Mouse (Mus musculus) yolk sac, embryonic 10.5 days (tissue): ENCODE results near the gene Klhl40.

Experiments used
- DNase-seq: peaks from one replicate; pipeline ENCODE4 v3.0.0-alpha.2; 2017; ENCODE audit warnings: low spot score

The Klhl40 gene

DNA sequence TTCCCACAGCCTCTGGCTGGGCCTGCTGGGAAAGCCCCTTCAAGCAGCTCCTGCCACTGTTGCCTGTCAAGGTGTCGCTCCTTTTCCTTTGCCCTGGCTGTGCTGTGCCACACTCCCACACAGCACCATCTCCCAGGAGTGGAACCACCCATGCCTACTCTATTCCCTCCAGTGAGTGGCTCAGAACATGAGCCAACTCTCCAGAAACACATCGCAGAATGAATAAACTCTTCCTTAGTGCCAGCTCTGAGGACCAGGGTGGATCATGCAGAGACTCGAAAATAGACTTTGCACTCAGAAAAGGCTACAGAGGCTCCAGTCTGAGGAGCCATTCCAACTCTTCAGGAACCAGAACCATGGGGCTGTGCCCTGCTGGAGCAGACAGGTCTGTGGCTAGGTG, 48.9 kb downstream of the Klhl40 start:
- no peak for DNase-seq

DNA sequence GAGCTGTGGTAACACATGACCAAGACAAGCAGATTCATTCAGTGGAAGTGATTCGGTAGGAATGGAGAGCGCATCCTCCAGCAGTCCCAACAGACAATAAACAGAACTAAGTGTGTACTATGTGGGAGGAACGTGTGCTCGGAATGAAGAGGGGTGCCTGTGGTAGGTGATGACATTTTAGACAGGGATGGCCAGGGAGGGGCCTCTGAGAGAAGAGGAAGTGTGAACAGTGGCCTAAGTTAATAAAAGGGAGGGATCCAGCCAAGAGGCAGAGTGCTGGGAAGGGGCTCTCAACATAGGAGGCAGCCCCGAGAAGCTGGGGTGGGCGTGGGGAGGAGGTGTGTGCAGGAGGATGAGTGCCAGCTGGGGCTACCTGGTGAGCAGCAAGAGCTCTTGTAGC, 50.9 kb downstream of the Klhl40 start:
- no peak for DNase-seq

DNA sequence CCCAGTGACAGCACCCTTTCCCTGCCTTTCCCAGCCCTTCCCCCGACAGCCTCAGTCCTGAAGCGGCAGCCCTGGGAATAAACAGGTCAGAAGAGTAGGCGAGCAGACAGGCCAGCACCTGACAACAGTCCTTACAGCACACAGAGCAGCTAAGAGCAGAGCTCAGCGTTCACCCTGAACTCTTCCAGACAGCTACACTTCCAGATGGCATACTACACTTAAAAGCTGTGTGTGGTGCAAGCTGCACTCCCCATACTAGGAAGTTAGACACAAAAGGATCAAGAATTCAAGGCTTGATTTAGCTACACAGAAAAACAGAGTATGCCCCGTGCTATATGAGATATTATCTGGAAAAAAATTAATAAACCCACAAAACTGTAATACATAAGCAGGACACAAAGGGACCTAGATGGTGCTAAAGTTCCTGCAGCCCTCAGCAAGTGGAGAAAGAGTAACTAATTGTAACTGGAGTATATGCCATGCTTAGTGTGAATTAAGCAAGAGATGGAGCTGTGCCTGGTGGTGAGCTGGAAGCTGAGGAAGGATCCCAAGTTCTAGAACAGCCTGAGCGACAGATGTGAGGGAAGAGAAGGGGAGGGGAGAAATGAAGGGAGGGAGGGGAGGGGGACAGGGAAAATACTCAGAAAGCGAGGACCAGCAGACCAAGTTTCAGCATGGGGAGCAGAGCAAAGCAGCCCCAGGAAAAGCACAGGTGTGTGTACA, 52.0 kb downstream of the Klhl40 start:
- DNase-seq: no peak

DNA sequence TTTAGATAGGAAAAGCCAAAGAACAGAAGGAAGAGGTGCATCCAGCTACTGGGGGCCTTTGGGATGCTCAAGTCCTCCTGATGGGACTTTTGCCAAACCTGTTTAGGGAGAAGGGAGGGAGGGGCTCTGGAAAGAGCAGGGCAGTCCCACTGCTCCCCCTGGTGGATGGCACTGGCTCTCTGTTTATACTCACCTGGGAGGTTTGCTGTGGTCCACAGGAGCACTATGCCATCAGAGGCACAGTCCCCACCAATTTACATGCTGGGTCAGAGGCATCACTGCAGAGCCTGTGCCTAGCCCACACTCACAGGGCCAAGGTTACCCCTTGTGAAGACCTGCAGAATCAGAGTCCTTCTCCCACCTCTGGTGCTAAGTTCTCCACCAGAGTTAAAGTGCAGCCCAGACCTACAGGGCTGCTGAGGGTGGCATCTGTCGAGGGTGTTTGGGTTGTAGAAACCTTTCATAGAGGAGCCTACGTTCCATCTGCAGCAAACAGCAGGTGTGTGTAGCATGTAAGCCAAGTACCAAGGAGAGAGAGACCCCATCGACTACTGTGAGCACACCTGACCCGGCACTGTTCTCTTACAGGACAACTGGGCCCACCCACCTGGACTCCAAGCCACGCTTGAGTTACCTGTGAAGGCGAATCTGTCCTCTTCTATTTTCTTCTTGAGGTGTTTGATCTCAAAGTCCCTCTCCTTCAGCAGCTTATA, 53.0 kb downstream of the Klhl40 start:
- no peak for DNase-seq

DNA sequence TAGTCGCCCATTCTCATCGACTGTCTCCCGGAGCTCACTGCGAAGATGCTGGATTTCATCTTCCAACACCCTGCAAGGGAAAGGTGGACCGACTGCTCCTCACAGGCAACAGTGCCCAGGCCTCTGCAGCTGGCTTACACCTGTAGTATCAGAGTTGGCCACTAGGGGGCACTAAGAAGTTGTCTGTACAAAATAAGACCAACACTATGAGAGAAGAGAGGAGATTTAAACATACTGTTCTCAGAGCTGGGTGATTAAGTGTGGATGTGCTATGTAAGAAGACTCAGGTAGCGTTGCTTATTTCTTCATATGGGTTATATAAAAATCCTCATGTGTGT, 53.5 kb downstream of the Klhl40 start:
- peak; percentile 55 for DNase-seq
